Mouse (Mus musculus): Measurements from ENCODE around the gene Sp1.

GRCm38 (mm10) chr15:102377810-102378262 is 28.1 kb upstream of the Sp1 start:
- TF ChIP-seq CTCF (IDR thresholded peaks at IDR 0.05; ENCODE audit: low read depth, low read length) (no peak), TAL1 (conservative IDR thresholded peaks at IDR 0.05; ENCODE audit: low read depth, low read length) (no peak), GATA1 (IDR thresholded peaks at IDR 0.05; ENCODE audit: borderline replicate concordance, low read length) (no peak), POLR2AphosphoS5 (IDR thresholded peaks at IDR 0.05; ENCODE audit: insufficient replicate concordance, low read depth, low read length) (no peak), GATA2 (IDR thresholded peaks at IDR 0.05; ENCODE audit: borderline replicate concordance, low read depth, low read length) (no peak)
